Mouse (Mus musculus) gastrocnemius, adult 2 months (tissue): Measurements from ENCODE around the gene Sdhd. TPM values are rescaled to one million over a fixed set of nuclear protein-coding genes. Genes with fewer than 3 reads are reported as not detected.

Experiments
- DNase-seq: peaks from one replicate; pipeline ENCODE4 v3.0.0; 2022
- H3K27ac ChIP-seq: fragments of 200-600 bp; 2 replicates; pipeline ENCODE4 v1.8.1; 2022; ENCODE audit warnings: mild to moderate bottlenecking
- H3K4me3 ChIP-seq: fragments of 200-600 bp; 2 replicates; pipeline ENCODE4 v1.8.1; 2022; ENCODE audit warnings: mild to moderate bottlenecking, moderate library complexity
- CTCF ChIP-seq: fragments of 200-600 bp; IDR thresholded peaks from 2 replicates; pipeline ENCODE4 v1.8.1; 2022; ENCODE audit warnings: antibody characterized with exemption, mild to moderate bottlenecking, moderate library complexity
- intact Hi-C: fragments of 180-260 bp; cut with DNase I; formaldehyde crosslinking; loops from one replicate; pipeline ENCODE4 v1.15.1; 2025
- total RNA-seq, 2 experiments: library from RNA; stranded (reverse); gene quantifications; 2 replicates each; pipeline ENCODE4 v1.2.3; 2021

Gene Sdhd
- total RNA-seq, 2 experiments from 2014 or later, result 269 to 419 TPM

- no peak overlapping the region for H3K4me3 ChIP-seq
- DNase-seq, result no peak
- no peak for TF ChIP-seq CTCF
- no peak overlapping the region for H3K27ac ChIP-seq
- intact Hi-C loops, result no loop called here
Measured at GRCm38 (mm10) chr9:50569599-50570525, 33.8 kb downstream of the Sdhd start.

DNA sequence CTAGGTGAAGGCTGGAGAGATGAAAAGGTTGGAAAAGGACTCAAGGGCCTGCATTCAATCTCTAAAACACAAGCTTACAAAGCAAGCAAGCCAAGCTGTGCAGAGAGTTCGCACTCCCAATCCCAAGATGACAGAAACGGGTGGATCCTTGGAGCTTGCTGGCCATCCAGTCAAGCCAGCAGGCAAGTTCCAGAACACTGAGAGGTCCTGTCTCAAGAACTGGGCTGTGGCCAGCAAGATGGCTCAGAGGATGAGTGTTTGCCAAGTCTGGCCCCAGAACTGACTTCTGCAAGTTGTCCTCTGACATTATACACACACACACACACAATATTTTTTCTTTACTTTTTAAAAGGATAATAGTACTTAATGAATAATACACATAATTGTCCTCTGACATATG is 35.7 kb downstream of the Sdhd start:
- peak; percentile 42 for DNase-seq
- intact Hi-C loops, result no loop called here
- TF ChIP-seq CTCF, result no peak
- no peak overlapping the region for H3K27ac ChIP-seq
- H3K4me3 ChIP-seq, result no peak overlapping the region

DNA sequence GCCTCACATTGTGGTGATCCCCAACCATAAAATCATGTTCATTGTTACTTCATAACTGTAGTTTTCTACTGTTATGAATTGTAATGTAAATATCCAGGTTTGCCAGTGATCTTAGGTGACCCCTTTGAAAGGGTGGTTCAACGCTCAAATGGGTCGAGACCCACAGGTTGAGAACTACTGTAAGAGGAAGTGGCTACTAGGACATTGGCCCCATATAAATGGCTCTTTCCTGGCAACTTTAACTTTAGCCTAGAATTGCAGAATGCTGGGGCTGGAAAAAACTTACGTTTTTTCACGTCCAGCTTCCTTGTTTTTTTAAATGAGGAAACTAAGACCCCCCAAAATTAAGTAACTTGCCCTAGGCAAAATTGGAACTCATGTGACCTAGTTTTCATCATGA is 36.2 kb downstream of the Sdhd start:
- intact Hi-C loops, result no loop called here
- no peak overlapping the region for H3K4me3 ChIP-seq
- DNase-seq, result no peak
- H3K27ac ChIP-seq, result no peak overlapping the region
- no peak for TF ChIP-seq CTCF

DNA sequence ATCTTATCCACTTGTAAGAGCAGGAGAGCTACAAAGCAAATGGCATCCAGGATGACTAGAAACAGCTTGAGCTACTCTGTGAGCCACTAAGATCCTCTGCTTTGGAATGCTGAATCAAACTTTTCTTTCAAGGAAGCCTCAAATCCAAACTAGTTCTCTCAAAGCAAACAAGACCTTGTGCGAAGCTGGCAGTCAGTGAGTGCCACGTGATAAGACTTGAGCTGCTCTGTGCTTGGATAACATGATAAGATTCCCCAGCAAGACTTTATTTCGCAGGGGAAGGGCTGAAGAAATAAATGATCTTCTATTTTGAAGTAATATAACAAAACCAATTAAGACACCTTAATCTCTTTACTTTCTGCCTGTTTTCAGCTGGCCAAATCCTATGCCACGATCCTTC is 37.7 kb downstream of the Sdhd start:
- no peak for DNase-seq
- no peak overlapping the region for H3K4me3 ChIP-seq
- no peak overlapping the region for H3K27ac ChIP-seq
- no peak for TF ChIP-seq CTCF
- intact Hi-C loops, result no loop called here

DNA sequence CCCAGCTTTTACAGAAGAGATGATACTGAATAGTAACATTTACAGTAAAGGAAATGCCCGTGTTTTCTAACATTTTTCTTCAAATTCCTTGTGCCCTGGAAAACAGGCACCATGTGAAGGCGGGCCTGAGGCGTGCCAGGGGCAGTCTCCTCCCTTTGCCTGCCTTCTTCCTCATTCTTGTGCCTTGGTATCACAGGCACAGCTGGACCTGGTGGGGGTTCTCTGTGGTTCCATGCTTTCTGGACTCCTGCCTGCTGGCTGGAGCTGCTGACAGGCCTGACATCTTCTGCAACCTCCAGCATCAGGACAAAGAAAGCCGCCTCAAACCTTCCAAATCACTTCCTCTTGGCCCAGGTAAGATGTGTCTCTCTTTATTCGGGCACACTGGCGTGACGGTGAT is 38.4 kb downstream of the Sdhd start:
- TF ChIP-seq CTCF, result no peak
- Histone ChIP-seq H3K4me3 (no peak overlapping the region), H3K27ac (no peak overlapping the region)
- DNase-seq, result peak; percentile 14
- intact Hi-C loops, result no loop called here

GRCm38 (mm10) chr9:50561918-50562360 is 41.7 kb downstream of the Sdhd start:
- TF ChIP-seq CTCF, result no peak
- no peak for DNase-seq
- H3K27ac ChIP-seq, result no peak overlapping the region
- H3K4me3 ChIP-seq, result no peak overlapping the region
- intact Hi-C loops, result no loop called here

DNA sequence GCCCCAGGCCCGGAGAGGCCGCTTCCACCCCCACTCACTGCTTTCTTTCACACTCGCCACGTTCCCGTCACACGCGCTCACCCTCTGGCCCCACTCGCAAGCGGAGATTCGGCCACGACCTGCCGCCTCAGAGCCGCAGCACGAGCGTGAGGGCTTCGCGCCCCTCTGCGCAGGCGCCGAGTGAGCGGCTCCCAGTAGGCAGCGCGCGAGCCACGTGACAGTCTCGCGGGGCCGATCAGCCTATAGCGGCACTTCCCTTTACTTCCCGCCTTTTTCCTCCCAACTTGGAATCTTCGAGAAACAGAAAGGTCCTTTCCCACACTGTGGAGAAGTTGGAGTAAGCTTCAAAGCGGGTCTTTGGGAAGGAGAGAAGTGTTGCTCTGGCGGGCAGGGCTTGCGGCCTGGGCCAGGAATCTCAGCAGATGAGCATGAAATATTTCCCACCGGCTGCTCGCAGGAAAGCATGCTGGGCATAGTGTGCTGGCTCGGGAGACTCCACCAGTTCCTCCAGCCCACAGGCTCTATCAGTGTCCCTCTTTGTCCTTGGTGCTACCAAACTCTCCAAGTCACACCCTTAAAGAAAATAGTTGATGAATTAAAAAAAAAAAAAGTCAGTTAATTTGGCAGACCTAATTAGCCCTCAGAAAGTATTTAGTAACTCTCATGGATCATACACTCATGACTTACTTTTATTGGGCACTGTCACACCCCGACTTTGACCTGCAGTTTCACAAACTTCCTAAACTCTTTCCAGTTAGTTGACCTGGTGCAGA is 42.3 kb downstream of the Sdhd start, which contains the start of gene Tex12:
Tex12 (minus strand) TSS at position 181 of the 773 bp plus-strand sequence.
- no peak for TF ChIP-seq CTCF
- Histone ChIP-seq H3K27ac (no peak within 1 kb of the TSS), H3K4me3 (no peak within 1 kb of the TSS)
- DNase-seq, result no peak
- intact Hi-C loops, result no loop called here

DNA sequence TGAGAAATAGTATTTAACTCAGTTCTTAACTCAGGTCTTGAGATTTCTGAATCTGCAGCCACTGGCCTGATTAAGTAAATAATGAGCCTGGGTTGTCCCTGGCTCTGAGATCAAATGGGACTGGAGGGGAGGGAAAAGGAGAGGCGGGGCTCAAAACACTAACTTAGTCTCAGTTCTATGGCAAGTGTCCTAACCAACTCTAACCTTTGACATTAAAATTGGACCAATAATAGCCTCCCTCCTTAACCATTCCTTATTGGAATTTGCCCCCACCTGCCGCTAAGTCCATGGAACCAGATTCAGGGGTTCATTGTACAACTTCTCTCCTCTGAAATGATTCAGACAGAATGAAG is 48.5 kb downstream of the Sdhd start, which contains the start of gene Bco2:
Bco2 (minus strand) TSS at position 88 of the 353 bp plus-strand sequence.
- intact Hi-C loops, result no loop called here
- no peak for TF ChIP-seq CTCF
- Histone ChIP-seq H3K27ac (peak within 1 kb of the TSS; percentile 74), H3K4me3 (peak within 1 kb of the TSS; percentile 64)
- DNase-seq, result no peak

- Histone ChIP-seq H3K4me3 (peak within 1 kb of the TSS; percentile 64), H3K27ac (peak within 1 kb of the TSS; percentile 74)
- intact Hi-C loops, result no loop called here
- TF ChIP-seq CTCF, result no peak
- DNase-seq, result peak; percentile 38
Measured at GRCm38 (mm10) chr9:50554241-50555093, 49.1 kb downstream of the Sdhd start, which contains the start of gene Il18. Il18 (plus strand) TSS chr9:50554827.

DNA sequence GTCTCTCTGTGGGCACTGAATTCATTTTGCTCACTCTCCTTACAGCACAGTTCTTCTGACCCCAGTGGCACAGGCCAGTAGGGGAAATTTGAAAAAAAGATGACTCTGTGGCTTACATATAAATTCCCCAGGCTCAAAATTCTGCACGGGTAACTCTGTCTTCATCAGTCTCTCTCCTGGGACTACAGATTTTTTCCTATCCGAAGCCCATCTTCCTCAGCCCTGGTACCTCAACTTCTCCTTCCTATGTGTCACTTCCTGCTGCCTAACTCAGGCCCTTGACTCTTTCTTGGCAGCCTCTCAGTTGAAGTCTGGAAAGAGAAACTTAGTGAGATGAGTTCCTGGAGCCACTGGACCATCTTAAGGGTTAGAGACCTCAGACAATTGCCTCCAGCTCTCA is 50.1 kb downstream of the Sdhd start:
- TF ChIP-seq CTCF, result no peak
- Histone ChIP-seq H3K4me3 (no peak overlapping the region), H3K27ac (no peak overlapping the region)
- intact Hi-C loops, result no loop called here
- DNase-seq, result no peak

DNA sequence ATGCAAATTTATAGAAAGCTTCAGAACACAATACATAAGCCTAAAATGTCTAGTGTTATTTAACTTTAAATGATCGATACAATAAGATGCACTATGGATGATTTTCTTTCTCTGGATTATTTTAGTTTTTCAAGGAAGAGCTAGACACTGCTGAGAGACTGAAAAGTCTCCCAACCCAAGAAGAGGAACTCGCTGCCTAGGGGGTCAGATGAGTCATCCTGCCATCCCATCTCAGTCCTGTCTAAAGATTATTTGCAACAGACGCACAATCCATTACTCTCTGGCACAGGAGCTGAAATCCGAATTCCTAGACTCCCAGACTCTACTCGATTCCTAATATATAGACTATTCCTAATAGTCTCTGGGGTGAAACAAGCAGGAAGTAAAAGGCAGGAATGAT is 51.4 kb downstream of the Sdhd start:
- Histone ChIP-seq H3K27ac (no peak overlapping the region), H3K4me3 (no peak overlapping the region)
- intact Hi-C loops, result no loop called here
- TF ChIP-seq CTCF, result no peak
- no peak for DNase-seq

DNA sequence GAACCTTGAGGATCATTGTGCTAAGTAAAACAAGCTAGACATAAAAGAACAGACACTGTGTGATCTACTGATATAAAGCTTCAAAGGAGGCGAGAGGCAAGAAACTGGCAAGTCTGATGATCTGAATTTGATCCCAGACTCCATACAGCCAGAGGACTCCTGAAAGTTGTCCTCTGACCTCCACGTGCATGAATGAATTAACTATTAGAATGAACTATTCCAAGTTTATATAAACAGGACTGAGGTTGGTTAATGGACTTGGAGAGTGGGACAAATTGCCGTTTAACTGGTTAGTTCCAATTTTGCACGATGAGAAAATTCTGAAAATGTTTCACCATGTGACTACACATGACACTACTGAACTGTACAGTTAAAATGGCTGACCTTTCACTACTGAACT is 54.7 kb downstream of the Sdhd start:
- intact Hi-C loops, result no loop called here
- no peak overlapping the region for H3K27ac ChIP-seq
- no peak overlapping the region for H3K4me3 ChIP-seq
- TF ChIP-seq CTCF, result no peak
- DNase-seq, result no peak
